Mouse (Mus musculus): ENCODE results near the gene Dusp13. TPM values are rescaled to one million over a fixed set of nuclear protein-coding genes. Genes with fewer than 3 reads are reported as not detected.

The Dusp13 gene
- total RNA-seq, 1 experiment from 2014 or later, result not detected

GRCm38 (mm10) chr14:21709545-21709944 is 41.4 kb downstream of the Dusp13 start:
- no peak for ATAC-seq (replicated peaks; ENCODE audit: low read depth, poor library complexity, severe bottlenecking)

DNA sequence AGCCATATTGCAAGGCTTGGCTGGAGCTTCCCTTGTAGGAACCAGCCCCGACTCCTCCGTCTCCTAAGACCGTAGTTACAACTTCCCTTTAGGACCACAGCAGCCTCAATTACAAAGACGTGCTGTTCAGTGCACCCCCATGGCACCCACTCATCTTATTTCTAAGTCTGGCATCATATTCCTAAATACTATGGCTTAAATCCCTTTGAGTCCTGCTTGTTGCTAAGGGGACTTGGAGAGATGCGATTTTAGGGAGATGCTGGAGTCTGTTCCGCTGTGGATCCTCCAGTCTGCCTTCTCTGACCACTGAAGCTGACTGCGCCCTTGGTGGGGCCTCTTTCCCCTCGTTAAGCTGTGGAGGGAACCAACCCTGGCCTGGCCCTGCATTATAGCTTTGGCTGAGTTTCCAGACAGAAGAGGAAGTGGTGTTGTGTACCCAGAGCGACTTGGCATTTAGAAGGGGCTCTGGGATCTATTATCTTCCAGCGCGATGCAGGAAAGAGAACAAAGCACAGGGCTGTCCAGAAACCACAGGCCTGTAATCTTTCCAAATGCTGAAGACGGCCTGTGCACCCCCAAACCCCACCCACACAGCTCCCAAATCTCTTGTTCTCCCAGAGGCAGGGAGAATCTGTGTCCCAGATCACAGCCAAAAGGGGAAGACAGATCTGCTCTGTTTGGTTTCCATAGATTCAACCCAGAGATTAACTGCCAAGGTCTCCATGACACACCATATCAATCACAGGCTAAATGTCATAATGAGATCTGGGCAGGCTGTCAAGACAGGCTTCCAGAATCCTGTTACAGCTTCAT is 44.0 kb downstream of the Dusp13 start:
- ATAC-seq (replicated peaks; ENCODE audit: low read depth, poor library complexity, severe bottlenecking), result peak; percentile 86

DNA sequence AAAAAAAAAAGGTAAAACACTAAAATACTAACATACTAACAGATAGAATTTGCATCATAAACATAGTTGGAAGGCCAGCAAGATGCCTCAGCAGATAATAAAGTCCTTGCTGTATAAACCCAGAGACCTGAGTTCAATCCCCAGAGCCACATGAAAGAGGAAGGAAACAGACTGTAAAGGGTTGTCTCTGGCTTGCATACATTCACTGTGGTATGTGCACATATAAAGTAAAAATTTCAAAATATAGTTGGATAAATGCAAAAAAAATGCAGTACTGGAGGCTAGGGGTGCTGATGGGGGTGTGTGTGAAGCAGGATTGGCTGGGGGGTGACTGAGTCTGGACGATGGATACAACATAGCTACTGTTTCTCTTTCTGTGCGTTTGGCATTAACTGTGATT is 45.5 kb downstream of the Dusp13 start:
- 0 out of 2 replicates have a peak, but pooled peaks have one; percentile 16 for ATAC-seq (replicated peaks; ENCODE audit: low read depth, poor library complexity, severe bottlenecking)

- ATAC-seq (replicated peaks; ENCODE audit: low read depth, poor library complexity, severe bottlenecking), result peak; percentile 17; the same call in 1 of the 2 replicates
Observed at GRCm38 (mm10) chr14:21703255-21703654, 47.7 kb downstream of the Dusp13 start.

- ATAC-seq (replicated peaks; ENCODE audit: low read depth, poor library complexity, severe bottlenecking), result no peak
Observed at GRCm38 (mm10) chr14:21702691-21703090, 48.3 kb downstream of the Dusp13 start.

- no peak for ATAC-seq (replicated peaks; ENCODE audit: low read depth, poor library complexity, severe bottlenecking)
Observed at GRCm38 (mm10) chr14:21696186-21696830, 54.7 kb downstream of the Dusp13 start.

GRCm38 (mm10) chr14:21695020-21695419 is 56.0 kb downstream of the Dusp13 start:
- ATAC-seq (replicated peaks; ENCODE audit: low read depth, poor library complexity, severe bottlenecking), result no peak

DNA sequence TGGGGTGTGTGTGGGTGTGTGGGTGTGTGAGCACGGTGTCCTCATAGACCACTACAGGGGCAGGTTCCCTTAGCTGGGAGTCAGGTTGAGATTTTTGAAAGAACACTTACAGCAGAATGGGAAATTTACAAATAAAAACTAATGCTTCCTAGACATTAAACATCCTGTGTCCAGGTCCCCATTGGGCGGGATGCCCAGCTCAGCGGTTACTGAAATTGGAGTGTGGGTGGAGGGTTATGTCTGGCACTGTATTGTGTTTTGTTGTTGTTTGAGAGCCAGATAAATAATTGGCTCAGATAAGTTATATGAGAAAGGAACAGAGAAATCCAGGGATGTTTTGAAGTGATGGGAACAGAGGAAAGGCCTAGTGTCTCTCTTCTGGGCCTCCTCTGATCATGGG is 59.9 kb downstream of the Dusp13 start:
- no peak for ATAC-seq (replicated peaks; ENCODE audit: low read depth, poor library complexity, severe bottlenecking)

- ATAC-seq (replicated peaks; ENCODE audit: low read depth, poor library complexity, severe bottlenecking), result no peak
Observed at GRCm38 (mm10) chr14:21686376-21687279, 64.4 kb downstream of the Dusp13 start.

DNA sequence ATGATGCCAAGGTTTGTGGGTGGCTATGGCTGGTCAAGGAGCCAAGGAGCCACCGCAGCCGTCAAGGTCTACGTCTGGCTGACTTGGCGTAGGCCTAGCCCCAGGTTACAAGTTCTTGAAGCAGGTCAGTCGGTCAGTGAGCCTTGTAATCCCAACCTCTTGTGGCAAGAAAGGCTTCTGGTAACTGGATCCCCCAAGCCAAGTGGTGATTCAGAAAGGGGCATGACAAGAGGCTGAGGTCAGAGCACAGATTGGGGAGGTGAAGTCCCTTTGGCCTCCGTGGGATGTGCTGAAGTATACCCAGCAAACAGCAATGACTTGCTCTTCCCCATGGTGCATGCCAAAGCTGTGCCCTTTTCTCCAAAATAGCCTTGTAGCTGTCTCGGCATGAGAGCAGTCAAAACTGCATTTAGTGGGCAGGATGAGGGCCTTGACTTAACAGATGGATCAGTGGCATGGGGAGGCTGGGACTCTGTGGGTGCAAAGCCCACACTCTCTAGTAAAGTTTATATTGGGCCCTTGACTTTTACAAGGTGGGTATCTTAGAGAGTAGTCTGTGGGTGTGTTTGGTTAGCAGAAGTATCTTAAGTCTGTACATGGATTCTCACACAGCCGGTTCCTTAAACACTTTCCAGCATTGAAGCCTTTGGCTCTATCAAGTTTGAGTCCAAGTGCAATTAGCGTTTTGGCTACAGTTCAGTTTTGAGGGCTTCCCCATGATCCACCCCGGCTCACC is 65.4 kb downstream of the Dusp13 start:
- no peak for ATAC-seq (replicated peaks; ENCODE audit: low read depth, poor library complexity, severe bottlenecking)

GRCm38 (mm10) chr14:21683834-21684233 is 67.1 kb downstream of the Dusp13 start:
- no peak for ATAC-seq (replicated peaks; ENCODE audit: low read depth, poor library complexity, severe bottlenecking)

Other genes starting within 250 kb of the Dusp13 start
- gene Dupd1, start 36.6 kb downstream of the Dusp13 start, total RNA-seq (2017), result not detected in 2 replicates
- gene Samd8, start 650 bp downstream of the Dusp13 start, total RNA-seq (2017), result 7.2 and 9.1 TPM in 2 replicates
- gene Vdac2, start 74.1 kb upstream of the Dusp13 start, total RNA-seq (2017), result 310 and 348 TPM in 2 replicates
- gene Comtd1, start 97.8 kb upstream of the Dusp13 start, total RNA-seq (2017), result 7.3 and 14.0 TPM in 2 replicates
- gene Zfp503, start 238.4 kb upstream of the Dusp13 start, total RNA-seq (2017), result under 0.01 and 0.29 TPM in 2 replicates

All from common myeloid progenitor, adult 5-6 weeks (primary cell).